Mouse (Mus musculus) 416B (cell line): Measurements from ENCODE around the gene Tmco1.

Experiments used
- DNase-seq: peaks from one replicate; pipeline ENCODE4 v3.0.0; 2011; ENCODE audit warnings: low read depth

Tmco1 gene

DNA sequence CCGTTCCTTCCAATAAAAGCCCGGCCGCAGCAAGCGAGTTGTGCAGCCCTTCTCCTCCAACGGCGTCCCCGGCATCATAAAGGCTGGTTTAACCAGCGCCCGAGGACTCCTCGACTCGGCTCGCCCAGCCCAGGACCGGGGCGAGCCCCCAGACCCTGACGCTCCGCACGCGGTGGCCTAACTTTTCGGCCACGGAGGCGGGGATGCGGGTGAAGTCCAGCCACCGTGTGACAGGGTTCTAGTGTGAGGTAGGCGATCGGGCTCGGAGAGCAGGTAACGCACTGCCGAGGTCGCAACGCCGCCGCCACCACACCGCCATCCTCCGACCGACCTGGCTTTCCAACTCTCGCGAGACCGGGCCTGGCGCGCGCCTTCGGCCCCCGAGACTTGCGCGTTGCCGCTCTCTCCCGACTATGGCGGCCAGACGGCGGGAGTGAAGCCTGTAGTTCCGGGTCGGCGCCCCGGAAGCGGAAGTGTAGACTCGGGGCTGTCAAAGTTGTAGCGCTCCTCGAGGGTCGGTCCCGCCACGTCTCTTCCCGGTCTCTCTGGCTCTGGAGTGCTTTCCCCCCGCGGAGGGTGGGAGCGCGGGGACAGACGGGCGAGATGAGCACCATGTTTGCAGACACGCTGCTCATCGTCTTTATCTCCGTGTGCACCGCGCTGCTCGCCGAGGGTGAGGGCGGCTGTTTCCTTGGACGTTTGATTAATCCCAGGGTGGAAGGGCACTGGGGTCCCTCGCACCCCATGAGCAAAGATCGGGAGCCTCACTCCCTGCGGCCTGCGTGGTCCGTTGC lies at the start of gene Tmco1:
Gene Tmco1, plus strand, starts transcription at position 118 of the 794 bp plus-strand sequence.
- DNase-seq = peak; percentile 97

DNA sequence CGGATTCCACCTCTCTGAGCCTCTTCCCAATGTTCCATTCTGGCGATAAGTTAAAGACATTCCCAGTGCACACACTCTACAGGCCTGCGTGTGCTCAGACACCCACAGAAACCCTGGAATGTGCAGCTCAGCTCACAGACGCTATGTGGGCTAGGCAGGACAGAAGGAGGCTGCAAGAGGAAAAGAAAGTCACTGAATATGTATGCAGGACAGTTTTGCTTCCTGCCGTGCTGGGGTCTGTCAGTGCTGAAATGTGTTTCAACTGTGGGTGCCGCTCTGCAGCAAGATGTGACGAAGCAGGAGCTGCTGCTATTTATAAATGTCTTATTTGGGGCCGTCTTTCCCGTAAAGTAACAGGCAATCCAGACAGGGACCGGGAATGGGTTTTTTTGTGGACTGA lies 48.5 kb upstream of the Tmco1 start:
- DNase-seq = no peak

DNA sequence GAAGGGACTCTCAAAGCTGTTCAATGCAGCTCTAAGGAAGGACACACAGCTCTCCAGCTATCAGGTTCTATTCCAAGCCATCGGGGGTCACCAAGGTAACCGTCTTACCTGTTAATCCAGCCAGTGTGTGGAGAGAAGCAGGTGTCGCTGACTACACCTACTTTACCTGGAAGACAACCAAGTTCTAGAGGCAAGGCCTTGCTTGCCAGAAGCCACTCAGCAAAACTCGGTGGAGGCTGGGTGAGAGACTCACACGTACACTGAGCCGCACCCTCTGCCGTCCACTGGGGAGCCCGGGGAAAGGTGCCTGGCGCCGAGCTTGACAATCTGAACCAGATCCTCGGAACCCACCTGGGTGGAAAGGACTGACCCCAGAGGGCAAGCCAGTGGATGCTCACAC lies 46.4 kb upstream of the Tmco1 start:
- DNase-seq = no peak

DNA sequence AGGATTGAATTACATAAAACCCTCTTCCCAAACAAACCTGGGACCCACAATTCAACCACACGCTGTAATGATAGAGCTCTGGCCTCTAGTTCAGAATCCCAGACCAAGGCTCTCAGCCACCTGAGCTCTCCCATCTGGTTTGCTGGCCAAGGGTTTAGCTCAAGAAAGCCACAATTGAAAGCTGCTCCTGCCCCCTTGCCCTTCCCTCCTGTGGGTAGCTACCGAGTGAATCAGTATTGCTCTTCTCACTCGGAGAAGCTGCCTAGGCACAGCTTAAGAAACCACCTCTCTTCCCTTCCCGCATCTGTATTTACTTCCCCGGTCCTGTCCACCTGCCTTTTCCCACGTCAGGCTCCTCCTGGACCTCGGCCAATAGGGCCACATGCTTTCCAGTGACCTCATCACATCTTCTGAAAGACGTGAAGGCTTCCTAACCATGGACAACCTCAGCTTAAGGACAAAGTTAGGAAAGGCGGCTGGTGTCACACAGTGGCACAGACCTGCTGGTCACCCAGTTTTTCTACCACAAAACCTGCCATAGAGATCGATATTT lies 45.6 kb upstream of the Tmco1 start:
- DNase-seq = no peak

DNA sequence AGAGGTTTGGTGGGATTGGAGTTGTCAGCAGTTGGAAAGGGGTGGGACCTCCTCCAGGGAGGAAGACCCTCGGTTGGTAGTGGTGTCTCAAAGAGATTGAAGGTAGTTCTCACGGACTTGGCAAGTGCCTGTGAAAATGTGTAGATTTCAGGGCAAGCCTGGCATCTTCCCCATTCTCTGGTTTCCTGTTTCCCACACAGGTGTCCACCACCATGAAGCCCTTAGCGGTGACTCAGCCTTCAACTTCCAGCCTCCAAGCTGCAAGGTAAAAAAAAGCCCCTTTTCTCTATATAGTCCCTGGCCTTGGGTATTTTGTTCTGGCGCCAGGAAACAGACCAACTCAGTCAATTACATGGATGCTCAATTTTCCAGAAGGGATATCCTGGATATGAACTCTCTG lies 42.8 kb upstream of the Tmco1 start:
- DNase-seq = no peak

DNA sequence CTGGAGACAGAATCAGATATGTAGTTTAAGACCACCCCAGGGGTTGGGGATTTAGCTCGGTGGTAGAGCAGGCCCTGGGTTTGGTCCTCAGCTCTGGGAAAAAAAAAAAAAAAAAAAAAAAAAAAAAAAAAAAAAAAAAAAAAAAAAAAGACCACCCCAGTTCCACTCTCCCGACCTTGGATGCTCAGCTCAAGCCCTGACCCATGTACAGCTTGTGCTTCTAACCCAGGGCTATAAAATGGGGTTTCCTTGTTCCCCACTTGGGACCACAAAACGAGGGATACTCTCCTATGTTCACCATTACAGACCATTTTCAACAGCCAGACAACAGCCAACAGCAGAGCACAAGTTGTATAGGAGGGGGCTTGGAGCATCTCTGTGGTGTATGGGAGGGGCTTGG lies 41.5 kb upstream of the Tmco1 start:
- no peak for DNase-seq

DNA sequence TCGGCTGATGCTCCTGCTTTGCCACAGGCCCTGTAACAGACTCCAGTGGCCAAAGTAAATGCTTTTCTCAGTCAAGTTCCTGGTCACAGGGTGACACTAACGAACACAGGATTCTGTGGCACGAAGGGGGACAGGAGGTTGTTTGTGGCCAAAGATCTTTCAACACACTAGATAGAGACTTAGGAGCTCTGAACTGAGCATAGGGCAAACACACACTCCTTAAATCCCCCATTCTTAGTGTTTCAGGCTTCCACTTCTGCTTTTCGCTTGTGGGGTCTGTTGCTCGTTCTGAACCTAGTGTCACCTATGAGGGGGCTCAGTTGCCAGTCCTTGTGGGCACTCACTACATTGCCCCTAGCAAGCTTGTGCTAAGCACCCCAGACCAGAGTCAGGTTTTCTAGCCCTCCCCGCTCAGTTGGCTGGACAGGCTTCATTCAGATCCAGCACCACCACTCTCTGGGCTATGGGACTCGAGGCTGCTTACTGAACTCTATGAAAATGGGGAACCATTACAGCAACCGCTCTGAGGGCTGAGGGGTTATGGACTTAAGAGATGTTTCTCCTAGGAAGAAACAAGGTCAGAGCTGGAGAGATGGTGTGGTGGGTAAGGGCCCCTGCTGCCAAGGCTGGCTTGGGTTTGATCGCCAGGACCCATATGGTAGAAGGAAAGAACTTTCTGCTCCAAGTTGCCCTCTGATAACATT lies 39.7 kb upstream of the Tmco1 start:
- peak; percentile 40 for DNase-seq

DNA sequence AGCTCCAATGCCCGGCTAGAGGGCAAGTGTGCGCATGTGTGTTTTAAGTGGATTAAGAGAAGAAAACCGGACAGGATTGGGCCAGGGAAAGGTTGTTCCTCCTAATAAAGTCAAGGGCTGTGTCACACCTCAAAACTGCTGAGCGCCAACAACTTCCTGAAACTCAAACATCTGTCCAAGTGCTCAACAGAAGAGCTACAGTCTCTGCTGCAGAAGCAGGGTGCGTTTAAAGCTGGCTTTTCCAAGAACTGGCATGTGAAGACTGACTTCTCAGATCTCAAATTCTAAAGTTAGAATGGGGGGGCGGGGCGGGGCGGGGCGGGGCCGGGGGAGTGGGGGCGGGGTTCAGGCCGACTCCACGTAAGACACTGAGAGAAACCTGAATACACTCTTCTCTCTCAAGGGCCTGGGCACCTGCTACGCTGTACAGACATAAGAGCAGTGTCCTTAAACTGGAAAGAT lies 38.8 kb upstream of the Tmco1 start:
- DNase-seq = peak; percentile 49

DNA sequence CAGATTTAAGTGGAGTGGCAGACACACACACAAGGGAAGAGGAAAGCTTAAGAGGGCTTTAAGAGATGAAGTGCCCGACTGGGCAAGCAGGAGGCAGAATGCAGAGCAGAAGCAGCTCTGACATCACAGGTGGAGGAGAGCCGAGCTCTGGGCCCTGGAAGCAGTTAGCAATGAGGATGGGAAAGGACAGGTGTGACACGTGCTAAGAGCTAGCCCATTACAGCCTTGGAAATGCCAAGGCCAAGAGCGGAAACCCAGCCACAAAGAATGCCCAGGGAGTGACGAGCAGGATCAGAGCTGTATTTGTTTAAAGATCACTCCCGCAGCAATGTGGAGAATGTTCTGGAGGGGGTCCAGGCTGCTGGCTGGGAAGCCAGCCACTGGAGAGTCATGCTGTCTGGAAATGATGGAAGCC lies 38.3 kb upstream of the Tmco1 start:
- DNase-seq = no peak

DNA sequence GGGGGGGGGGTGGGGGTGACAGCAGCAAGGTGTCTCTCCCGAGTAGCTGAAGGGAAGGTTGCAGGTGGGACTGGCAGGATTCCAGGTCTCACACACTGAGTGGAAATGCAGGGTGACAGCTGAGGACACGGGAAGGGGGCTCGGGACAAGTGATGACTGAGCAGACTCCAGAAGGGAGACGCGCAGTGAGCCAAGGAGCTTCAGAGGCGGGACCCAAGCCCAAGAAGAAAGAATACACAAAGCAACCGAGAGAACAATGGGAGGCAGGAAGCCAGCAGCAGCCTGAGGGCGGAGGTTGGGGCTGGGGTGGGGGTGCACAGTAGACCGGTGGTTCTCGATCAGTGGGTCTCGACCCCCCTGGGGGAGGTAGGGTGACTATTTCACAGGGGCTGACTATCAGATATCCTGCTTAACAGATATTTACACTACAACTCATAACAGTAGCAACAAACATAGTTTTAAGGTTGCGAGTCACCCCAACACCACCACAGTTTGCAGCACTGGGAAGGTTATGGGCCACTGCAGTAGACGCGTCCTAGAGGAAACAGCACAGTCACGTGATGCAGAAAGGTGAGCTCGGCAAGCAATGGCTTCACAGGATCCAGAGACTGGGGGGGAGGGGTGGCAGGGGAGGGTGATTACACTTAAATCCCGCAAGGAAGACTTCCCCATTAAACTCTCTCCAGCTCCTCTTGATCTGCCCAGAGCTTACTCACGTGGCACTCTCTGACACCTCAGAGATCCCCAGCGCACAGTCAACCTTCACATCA lies 37.7 kb upstream of the Tmco1 start:
- no peak for DNase-seq

DNA sequence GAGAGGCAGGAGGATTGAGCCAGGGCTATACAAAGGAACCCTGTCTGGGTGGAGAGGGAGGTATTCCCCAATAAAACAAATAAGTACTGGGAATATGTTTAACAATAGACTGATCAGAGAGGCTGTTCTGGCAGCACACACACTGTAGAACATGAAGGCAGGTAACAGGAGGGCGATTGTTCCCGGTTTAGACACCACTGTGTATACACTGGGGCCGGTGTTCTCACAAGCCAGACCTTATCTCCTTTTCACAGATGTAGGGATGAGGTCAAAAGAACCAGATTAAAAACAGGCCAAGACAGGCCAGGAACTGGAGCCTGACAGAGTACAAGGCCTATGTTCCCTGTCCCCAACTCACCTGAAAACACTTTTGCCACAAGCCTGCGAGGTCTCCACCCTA lies 36.9 kb upstream of the Tmco1 start:
- DNase-seq = peak; percentile 48

DNA sequence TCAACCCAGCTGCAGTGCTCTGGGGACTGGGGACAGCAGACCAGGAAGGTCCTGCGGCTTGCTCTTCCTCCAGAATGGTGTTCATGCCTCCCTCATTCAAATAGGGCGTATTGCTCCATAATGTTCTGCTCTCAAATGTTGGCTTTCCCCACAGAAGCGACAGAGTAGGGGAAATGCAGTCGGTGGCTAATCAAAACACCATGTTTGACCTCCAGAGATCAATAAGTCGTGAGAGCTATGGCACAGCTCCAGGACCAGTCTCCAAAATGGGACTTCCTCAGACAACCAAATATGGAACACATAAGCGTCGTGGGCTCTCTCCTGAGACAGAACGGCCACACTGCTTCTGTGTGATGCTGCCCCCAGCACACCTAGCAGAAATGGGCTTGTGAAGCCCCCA lies 36.3 kb upstream of the Tmco1 start:
- no peak for DNase-seq

DNA sequence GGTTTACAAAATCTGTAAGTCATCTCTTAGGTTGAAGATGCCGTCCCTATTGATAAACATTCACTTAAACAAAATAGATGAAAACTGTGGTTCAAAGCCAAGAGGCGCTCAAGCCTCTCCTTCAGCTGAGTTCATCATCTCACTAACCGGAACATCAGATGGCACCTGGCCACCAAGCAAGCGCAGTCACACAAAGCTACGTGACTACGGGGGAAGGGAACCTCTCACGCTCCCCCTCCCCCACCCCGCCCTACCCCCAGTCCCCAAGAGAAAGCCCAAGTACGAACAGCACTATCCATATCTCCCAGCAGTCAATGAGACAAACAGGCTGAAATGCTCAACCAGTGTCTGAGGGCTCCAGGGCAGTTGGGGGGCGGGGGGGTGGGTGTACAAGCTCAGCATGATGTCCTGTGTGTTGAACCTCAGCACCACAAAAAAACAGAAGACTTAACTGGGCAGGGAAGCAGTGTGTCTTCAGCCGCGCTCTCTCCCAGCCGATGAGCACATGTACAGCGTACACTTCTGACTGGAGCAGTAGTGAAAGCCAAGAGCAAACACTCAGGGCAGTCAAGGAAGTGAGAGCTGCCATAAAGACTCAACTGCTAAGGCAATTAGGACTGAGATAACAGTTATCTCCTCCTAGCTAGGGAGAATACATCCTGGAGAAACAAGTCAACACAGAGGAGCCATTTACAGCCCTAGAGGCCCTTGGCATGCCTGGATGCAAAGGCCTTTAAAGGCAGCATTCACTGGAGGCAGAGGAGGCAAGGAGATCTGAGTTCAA lies 34.6 kb upstream of the Tmco1 start:
- DNase-seq = no peak

DNA sequence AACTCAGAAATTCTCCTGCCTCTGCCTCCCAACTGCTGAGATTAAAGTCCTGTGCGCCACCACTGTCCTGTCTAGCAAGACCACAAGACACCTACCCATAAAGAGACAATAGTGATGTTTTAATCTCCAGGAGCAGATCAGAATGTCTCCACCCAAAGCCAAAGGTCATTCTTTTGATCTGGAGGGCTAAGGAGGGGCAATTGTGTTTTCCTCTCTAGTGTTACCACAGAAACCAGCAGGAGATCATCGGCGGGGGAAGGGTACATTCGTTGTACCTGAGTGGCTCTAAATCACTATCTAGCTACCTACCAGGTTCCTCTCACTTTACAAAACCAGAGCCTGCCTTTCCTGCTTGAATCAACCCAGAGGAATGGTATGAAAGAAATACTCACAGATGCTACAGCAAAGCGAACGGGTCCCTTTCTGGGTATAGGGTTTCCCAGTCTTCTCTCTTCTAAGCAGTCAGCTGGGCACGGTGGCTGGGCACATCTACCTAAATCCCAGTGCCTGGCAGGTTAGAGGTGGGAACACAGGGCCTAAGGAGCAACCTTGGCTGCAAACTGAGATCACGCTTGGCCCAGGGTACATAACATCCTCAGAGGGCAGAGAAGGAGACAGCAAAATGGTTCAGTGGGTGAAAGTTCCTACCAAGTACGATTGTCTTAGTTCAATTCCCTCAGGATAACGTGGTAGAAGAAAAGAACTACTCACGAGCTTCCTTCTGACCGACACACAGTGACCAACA lies 33.4 kb upstream of the Tmco1 start:
- DNase-seq = no peak

DNA sequence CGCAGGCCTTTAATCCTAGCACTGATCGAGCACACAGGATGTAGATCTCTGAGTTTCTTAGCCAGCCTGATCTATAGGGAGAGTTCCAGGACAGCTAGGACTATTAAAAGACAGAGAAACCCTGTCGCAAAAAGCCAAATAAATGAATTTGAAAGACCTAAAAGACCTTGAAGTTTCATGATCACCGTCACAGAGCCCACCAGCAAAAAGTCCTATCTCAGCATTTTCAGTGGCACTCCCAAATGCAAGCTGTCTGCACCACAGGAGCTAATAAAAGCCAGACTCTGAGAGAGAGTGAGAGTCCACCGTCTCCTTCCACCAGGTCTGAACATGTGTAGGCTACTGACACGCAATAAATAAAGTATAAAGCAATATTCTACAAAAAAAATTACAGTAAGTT lies 29.8 kb upstream of the Tmco1 start:
- DNase-seq = no peak

DNA sequence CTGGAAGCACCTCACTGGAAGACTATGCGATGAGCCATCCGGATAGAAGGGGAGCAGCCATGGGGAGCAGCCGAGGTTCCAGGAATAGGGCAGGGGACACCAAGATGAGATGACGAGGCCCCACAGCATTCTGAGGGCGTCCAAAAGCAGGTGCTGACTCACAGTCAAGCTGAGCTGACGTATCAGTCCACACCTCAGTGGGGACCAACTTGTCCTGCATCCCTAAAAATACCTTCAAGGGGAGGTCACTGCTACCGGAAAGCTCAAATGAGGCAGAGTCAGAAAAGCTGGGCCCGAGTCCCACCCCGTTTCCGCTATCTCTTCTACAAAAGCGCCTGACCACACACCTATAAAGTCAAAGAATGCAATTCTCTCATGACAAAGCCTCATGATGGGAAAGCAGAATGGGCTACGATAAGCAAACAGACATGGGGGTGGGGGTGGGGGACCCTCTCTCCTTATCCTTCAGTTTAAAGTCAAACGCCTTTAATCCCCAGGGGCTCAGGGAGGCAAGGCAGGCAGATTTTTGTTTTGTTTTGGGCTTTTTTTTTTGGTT lies 28.9 kb upstream of the Tmco1 start:
- no peak for DNase-seq

DNA sequence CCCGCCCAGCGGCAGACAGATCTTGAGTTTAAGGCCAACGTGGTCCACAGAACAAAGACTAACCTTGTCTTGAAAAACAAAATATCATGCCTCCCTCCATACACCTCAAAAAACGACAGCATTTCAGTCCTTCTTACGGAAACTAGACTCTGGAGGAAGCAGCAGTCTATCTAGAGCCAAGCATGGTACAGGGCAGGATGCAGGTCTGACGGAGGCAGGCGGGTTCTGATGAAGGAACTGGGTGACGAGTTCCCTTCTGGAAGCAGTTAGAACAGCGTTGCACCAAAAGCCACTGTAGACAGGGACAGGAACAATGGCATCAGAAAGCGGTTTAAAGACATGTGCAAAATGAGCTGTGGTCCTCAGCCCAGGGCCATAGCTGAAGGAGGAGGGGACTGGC lies 28.1 kb upstream of the Tmco1 start:
- DNase-seq = no peak

DNA sequence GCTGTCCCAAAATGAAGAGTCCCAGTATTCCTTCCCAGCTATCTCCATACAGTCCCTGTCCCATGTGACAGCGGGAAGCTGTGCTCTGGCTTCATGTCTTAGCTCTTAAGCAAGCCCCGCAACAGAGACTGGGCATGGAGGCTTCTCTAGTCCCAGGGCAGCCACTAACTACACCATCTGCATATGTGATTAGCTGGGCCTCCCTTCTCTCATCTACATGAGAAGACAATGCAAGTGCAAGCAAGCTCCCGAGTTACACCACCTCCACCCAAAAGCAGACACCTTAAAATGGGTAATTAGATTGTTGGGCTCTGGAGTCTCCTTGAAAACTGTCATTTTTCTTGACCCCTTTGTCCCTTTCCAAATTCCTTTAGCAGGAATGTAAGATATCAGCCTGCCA lies 26.1 kb upstream of the Tmco1 start:
- DNase-seq = no peak

DNA sequence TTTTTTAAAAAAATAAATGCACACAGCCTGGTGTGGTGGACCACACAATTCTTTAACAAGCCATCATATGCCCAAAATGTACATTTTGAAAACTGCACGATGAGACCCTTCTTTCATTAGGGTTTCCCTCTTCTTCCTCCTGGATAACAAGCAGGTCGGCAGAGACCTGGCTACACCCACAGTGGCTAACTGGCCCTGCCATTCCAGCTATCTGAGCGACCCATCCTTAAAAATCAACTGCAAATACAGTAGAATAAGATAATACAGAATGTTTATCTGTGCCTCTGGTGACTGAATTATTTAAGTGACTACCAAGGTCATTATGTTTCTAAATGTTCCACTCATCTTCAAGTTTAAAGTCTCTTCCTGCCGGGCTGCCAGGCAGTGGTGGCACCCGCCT lies 25.4 kb upstream of the Tmco1 start:
- DNase-seq = no peak

DNA sequence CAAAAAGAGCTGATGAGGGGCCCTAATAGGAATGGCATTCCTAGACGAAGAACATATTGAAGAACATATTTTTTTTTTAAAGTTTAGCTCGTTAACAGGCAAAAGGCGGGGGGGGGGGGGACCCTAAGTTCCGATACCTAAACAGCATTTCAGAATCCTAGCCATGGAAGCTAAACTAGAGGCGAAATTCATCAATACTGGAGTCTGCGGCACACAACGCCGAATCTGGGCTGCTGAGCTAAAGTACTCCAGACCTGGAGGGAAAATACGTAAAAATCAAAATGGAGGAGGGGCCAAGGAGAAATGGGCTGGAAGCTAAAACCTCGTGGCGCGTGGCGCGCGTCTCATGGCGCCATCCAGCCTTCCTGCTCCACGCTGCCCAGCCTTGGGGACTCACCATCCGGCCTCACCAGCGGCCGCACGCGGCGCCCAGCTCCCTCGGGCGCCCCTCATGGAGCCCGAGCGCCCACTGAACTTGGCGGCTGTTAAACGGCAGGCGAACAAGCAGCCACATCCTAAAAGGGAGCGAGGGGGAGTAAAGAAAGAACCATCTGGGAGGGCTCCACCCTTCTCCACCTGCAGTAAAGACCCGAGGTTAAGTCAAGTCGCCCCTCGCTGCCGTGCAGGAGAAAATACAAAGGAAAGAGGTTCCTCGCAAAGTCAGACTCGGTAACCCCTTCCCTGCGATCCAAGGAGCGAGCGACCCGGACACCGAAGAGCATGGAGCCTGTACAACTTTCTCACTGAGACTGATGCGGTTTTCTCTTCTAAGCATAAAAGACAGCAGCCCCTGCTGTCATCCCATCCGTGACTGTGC lies 24.5 kb upstream of the Tmco1 start:
- DNase-seq = peak; percentile 72
